Mouse (Mus musculus): ENCODE results near the gene Abcb8.
A peak's percentile ranks its signal among the peaks of the same experiment; 100 is the strongest.

Abcb8 gene

GRCm38 (mm10) chr5:24427285-24427633 lies 33.8 kb downstream of the Abcb8 start:
- DNase-seq, result no peak

DNA sequence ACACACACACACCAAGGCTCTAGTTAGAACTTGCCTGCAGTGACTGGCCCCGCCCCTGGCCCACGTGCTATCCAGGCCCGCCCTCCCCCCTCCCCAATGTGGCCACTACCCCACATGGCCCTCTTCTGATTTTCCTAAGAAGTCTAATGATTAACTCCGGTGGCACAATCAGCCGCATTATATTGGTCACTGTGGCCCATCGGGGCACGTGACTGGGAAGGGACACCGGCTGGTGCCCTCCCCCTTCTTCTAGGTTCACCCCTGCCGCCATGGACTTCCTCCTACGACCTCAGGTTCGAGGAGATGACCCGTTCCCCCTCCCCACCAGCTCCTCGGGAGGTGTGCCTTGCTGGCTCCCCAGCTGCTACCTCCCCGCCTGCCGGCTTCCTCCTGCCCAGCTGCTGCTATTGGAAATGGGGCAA lies 34.5 kb downstream of the Abcb8 start:
- no peak for DNase-seq

GRCm38 (mm10) chr5:24428596-24428995 lies 35.1 kb downstream of the Abcb8 start:
- no peak for DNase-seq

- no peak for DNase-seq
Measured at GRCm38 (mm10) chr5:24433993-24434392, 40.5 kb downstream of the Abcb8 start.

- DNase-seq, result no peak
Measured at GRCm38 (mm10) chr5:24441187-24441586, 47.7 kb downstream of the Abcb8 start.

GRCm38 (mm10) chr5:24442029-24442428 lies 48.6 kb downstream of the Abcb8 start:
- peak; percentile 27 for DNase-seq

DNA sequence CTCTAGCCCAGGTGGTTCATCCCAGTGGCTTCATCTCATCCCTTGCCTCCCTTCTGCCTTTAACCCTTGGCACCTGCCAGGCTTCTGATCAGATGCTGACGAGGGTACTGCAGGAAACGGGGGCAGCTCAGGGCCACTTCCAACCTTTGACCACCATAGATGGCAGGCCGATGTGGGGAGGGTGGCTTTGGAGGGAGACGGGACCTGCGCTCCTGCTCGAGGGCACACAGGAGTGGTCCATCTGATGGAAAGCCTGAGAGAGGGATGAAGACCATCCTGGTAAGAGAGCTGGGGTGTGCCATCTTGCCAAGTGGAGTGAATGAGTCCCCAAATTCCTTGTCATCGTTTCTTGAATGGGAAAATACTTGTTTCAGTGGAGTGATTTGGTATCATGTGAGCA lies 49.7 kb downstream of the Abcb8 start:
- DNase-seq, result no peak

GRCm38 (mm10) chr5:24443927-24444326 lies 50.5 kb downstream of the Abcb8 start:
- peak; percentile 20 for DNase-seq

DNA sequence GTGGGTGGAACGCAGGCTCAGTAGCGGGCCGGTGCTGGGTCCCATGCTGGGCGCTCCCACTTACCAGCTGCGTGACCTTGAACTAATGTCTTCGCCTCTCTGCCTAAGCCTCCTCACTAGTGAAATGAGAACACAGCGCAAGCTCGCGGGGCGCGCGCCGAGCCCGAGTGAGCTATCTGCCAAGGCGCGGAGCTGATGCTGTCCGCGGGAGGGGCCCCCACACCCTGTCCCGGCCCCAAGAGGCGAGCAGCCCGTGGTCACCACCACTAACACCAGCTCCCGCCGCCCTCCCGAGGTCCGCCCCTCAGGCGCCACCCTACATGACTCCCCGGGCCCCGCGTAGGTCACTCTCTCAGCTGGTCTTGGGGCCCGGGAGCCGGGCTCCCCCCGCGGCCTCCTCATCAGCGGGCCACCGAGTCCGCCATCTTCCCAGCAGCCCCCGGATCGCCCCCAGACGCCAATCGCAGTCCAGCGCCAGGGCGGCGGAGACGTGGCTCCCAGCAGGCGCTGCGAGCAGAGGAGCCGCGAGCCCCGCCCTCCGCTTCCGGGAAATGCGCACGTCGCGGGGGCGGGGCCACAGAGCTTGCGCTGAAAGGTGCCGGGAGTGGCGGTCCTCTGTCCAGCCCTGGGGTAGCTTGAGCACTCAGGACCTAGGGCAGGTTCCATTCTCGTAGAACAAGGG lies 51.4 kb downstream of the Abcb8 start, which contains the start of gene Fastk:
TSS of gene Fastk (minus strand) at position 542 of the 682 bp plus-strand sequence.
- DNase-seq, result peak; percentile 95

DNA sequence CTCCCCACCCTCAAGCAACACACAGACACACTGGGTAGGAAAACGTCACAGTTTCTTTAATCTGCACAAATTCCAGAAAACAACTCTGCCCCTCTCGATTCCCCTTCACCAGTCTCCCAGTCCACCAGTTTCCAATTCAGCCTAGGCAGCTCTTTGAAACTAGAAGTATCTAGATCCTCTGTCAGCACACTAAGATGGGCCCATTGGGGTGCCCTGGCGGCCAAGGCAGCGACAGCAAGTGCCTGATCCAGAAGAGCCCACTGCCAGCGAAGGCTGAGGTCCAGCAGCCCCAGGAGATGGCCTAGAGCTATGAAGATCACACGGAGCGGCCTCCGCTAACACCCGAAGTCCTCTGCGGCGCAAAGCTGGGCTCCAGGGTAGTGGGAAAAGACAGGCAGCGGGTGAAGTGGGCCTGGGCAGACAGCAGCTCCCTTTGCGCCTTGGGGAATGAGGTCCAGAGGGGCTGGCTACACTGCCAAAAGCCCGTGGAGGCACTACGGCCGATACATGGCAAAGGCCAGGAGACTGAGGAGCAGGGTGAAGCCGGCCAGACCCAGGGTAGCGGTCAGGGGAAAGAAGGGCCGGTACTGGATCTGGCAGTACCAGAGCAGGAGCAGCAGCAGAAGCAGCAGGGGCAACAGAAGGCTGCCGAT lies 52.1 kb downstream of the Abcb8 start:
- peak; percentile 29 for DNase-seq

DNA sequence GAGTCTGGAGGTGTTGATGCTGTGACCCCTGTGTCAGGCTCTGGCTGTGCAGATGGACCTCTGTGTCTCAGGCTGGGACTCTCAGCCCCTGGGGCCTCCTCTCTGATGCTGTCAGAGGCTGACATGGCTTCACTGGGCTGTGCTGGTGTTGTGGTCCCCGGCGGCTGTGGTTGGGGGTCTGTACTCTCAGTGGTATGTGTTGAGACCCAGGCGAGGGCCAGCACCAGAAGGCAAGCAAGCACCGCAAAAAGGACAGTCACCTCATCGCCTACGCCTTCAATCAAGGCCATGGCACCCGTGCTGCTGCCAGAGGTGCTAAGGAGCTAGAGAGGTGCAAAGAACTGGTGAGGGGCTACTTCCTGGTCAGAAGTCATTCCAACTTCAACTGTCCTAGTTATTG lies 53.2 kb downstream of the Abcb8 start:
- DNase-seq, result peak; percentile 21

- DNase-seq, result peak; percentile 91
Measured at GRCm38 (mm10) chr5:24447624-24448298, 54.3 kb downstream of the Abcb8 start, which contains the start of gene Tmub1. Tmub1 (minus strand) TSS chr5:24447854.

- DNase-seq, result peak; percentile 90
Measured at GRCm38 (mm10) chr5:24451264-24452029, 58.0 kb downstream of the Abcb8 start.

GRCm38 (mm10) chr5:24452030-24452690 lies 58.7 kb downstream of the Abcb8 start, which contains the start of gene Agap3:
Agap3 (plus strand) TSS chr5:24452177.
- DNase-seq, result peak; percentile 64

DNA sequence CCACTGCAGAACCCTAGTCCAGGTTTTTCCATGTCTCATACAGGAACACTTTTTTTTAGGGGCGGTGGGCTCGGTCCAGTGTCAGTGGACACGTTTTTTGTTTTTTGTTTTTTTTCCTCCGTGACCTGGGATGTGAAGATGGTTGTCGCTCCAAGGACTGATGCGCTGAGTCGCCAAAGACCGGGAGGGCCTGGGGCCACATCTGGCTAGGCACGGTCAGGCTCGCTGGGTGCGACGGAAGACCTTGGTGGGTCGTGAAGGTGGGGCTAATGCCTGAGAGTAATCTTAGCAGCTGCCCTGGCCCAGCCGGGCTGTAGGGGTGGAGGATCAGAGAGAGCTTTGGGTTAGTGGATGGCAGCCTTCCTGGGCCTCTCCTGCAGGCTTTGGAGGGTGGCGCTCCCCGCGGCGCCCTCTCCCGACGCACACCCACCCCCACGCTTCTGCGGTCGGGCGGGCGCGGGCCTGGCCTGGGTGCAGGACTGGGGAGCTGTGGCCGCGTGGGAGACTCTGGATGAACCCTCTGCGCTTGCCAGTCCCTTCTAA lies 59.3 kb downstream of the Abcb8 start:
- DNase-seq, result peak; percentile 45

DNA sequence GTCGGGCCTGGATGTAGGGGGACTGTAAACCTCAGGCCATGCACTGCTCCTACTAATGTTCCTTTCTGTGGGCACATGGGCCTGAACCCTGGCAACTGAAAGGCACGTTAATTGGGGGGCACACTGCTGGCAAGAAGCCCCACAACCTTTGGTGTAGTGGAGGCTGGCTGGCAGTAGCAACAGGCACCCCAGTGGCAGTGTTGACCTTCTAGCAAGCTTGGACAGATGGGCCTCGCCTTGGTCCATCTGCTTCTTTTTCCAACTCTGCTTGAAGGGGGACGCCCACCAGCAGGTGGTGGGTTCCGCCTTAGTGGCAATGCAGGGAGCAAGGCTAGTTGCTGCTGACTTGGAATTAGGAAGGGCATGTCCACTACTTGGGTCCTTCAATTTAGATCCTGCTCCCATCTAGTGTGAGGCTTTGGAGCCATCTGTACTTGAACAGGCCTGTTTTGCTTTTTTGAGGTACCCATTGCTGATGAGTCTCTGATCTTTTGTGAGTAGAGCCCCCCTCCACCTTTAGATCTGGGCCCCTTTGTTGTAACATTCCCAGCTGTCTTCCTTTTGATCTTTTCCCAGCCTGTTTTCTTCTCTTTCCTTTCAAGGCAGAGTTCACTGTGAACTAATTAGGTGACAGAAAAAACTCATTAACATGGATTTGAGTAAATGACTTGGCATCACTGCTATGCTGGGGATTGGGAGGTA lies 60.0 kb downstream of the Abcb8 start:
- DNase-seq, result no peak

DNA sequence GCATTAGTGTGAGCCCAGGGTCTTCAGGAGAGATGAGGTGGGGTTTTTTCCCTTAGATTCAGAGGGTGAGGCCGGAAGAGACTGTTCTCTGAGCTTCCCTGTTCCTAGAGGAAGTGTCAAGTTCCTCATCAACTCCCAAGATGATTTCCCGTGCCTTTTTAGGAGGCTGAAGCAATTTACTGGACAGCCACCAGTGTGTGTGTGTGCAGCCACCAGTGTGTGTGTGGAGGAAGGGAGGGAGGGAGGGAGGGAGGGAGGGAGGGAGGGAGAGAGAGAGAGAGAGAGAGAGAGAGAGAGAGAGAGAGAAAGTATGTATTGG lies 60.5 kb downstream of the Abcb8 start:
- no peak for DNase-seq

DNA sequence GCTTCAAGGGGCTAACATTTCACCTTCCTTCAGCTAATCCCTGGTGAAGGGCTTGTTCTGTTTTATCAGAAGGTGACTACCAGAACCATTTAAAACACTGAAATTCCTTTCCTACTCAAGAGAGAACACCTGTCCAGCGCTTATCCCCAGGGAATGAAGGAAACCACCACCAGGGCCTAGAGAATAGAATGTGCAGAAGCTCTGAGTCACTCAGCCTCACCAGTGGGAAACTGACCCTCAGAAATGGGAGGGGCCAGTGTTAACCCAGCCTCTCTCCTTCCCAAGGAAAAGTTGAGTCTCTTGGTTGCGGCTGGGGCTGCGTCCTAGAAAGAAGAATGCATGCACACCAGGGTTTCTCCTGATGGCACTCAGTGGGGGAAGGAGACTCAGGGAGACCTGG lies 61.6 kb downstream of the Abcb8 start:
- DNase-seq, result no peak

DNA sequence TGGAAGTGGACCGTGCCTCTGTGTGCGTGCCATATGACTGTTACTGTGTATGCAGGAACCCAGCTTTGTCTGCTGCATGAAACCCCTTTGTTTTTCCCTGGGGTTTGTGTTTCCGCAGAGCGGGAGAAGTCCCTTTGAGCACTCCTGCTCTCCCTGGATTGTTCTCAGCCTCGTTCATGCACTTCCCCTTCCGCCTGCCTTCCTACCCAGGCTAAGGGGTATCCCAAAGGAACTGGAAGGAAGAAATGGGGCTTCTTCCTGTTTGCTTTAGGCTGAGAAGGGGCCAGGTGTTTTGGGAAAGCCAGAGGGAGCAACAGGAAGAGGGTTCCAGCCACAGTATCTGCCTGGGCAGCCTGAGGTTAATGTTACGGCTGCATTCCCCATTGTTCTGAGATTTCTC lies 62.1 kb downstream of the Abcb8 start:
- DNase-seq, result no peak

All from thymus, postnatal 14 days (tissue).